ENCODE assay signal across 8 mouse cellular contexts in genomic region chr13:28417431-28417928, GRCm38 (mm10).
DNase-seq lines count a peak whose midpoint lies in the region; ATAC-seq and TF ChIP-seq lines count a peak whose summit lies in the region.

No protein-coding gene starts in this region.

- WGBS in hindbrain, postnatal 0 days, result 2% methylated on average over 7 of the region's 7 CpGs

- H3K4me1 ChIP-seq in hindbrain, postnatal 0 days (ENCODE audit: insufficient read depth, low read length), result peaks cover 3% of the 10 kb centered on the region; the same call in 1 of the 2 replicates
- peaks cover 27% of the 10 kb centered on the region for H3K4me1 ChIP-seq in megakaryocyte, embryonic 14.5 days

- peak overlapping the region; percentile 38 for H3K4me3 ChIP-seq in hindbrain, postnatal 0 days (ENCODE audit: low read length)
- peak overlapping the region; percentile 87 for H3K4me3 ChIP-seq in megakaryocyte, embryonic 14.5 days (replicated peaks)

- H3K27ac ChIP-seq in hindbrain, postnatal 0 days, result peak overlapping the region; percentile 90

- H3K9ac ChIP-seq in hindbrain, postnatal 0 days (replicated peaks; ENCODE audit: low read length), result peak overlapping the region; percentile 45

- H3K27me3 ChIP-seq in hindbrain, postnatal 0 days (ENCODE audit: insufficient read depth, low read length), result no peaks in the 10 kb centered on the region
- peaks cover 14% of the 10 kb centered on the region for H3K27me3 ChIP-seq in megakaryocyte, embryonic 14.5 days (replicated peaks)
- H3K27me3 ChIP-seq in splenic B cell, adult 2 months (ENCODE audit: control insufficient read depth, insufficient read depth, low read length, poor library complexity, severe bottlenecking), result no peaks in the 10 kb centered on the region

- H3K4me2 ChIP-seq in hindbrain, postnatal 0 days (ENCODE audit: low read depth, low read length), result peak overlapping the region; percentile 66

- peak; percentile 7; the same call in 1 of the 2 replicates for TF ChIP-seq CTCF in hindbrain, postnatal 0 days (IDR thresholded peaks at IDR 0.05; ENCODE audit: low read depth)

- no peaks in the 10 kb centered on the region for H3K36me3 ChIP-seq in hindbrain, postnatal 0 days (ENCODE audit: insufficient read depth, low read length)
- H3K36me3 ChIP-seq in megakaryocyte, embryonic 14.5 days (replicated peaks; ENCODE audit: low read length), result no peaks in the 10 kb centered on the region
- H3K36me3 ChIP-seq in splenic B cell, adult 2 months (ENCODE audit: control insufficient read depth, insufficient read depth, low read length, poor library complexity, severe bottlenecking), result no peaks in the 10 kb centered on the region

- ATAC-seq in hindbrain, postnatal 0 days, result peak; percentile 37

- peak; percentile 93 for DNase-seq in Muller cell, postnatal 12 days (ENCODE audit: inconsistent ontology term)
- peak; percentile 11 for DNase-seq in cerebellum, adult 8-10 months
- peak; percentile 43 to 55 for DNase-seq in frontal cortex, postnatal 14 days (ENCODE audit: low spot score in 2 of 2)
- peak; percentile 63 for DNase-seq in hindbrain, postnatal 0 days (ENCODE audit: low spot score)
- peak; percentile 48 to 65 for DNase-seq in left cerebral cortex, adult 9 months (ENCODE audit: low spot score in 2 of 2)
- peak; percentile 15 for DNase-seq in splenic B cell, adult 2 months (ENCODE audit: low read depth, low spot score)
- DNase-seq in spleen, adult 12 weeks (ENCODE audit: low spot score), result no peak

- H3K9me3 ChIP-seq in hindbrain, postnatal 0 days (ENCODE audit: low read length), result no peaks in the 10 kb centered on the region
- H3K9me3 ChIP-seq in megakaryocyte, embryonic 14.5 days, result no peaks in the 10 kb centered on the region
